Mouse (Mus musculus) ovary, adult 18-20 months (tissue): ENCODE data around the gene Vpreb3.
"Not testable (repeated sequence)": the region's sequence is repeated elsewhere in the genome, so short reads cannot be mapped to it uniquely, and the experiment has no call there.

ENCODE experiments used
- DNase-seq: peaks from one replicate; pipeline ENCODE4 v3.0.0; 2022; ENCODE audit warnings: low spot score, mixed read lengths

The Vpreb3 gene

DNA sequence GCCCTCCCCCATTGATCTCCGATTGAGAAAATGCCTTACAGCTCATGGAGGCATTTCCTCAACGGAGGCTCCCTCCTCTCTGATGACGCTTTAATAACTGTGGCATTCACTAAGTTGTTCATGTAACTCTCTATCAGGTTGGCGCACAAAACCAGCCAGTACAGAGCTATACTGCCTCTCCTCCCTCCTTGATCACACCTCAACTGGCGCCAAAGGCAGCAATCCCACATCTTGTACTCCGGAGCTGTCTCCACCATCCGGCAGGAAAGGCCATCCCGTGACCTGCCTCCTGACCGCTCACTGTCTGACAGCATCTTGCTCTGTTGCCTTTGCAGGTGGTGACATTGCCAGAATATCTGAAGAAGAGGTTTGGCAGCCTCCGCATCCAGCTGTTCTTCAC, 31.0 kb downstream of the Vpreb3 start:
- no peak for DNase-seq

DNA sequence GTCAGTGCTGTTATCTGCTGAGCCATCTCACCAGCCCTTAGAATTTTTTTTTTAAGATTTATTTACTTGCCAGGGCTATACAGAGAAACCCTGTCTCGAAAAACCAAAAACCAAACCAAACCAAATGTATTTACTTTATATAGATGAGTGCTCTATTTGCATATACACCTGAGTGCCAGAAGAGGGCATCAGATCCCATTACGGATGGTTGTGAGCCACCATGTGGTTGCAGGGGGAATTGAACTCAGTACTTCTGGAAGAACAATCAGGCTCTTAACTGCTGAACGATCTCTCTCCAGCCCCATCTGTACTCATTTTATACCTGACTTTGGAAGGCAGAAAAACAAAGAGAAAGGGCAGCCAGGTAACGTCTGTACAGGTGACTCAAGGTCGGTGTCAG, 32.4 kb downstream of the Vpreb3 start:
- no peak for DNase-seq

DNA sequence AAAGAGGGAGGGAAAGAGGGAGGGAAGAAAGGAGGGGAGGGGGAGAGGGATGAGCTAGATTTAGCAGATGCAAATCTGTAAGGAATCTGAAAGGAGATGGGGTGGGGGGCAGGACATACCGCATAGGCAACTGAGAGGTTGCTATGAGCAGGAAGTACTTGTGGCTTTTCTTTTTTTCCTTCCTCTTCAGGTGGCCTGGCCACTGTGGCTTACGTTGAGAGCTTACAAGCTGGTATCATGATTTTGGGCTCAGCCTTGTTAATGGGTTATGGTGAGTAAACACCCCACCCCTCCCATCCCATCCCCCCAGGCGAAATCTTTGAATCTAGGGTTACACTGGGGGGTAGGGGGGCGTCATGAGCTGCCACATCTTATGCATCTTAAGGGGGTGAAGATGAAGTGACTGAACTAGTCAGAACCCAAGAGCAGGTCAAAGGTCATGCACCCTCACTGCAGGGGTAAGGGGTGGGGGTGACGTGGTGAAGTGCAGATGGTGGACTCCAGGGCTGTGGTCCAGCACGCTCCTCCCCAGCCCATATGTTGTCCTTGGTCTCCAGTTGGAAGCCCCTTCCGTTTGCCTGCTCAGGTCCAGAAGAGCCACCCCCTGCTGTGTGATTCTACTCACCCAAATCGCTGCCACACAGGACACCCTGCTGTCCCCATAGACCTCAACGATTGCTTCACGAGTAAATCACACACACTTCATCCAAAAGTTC, 35.4 kb downstream of the Vpreb3 start:
- DNase-seq = no peak

DNA sequence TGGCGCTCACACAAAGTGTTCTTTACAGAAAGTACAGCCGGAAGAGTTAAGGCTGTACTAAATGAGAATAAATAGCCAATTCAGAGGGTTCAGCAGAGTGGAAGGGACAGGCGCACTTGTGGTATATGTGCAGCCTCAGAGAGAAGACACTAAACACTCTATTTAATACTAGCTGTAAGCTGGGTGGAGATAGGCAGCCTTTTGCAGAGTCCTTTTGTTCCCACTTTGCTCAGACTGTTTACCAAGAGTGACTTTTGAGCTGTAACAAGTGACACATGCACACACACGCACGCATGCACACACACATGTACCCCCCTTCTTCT, 35.9 kb downstream of the Vpreb3 start:
- no peak for DNase-seq

DNA sequence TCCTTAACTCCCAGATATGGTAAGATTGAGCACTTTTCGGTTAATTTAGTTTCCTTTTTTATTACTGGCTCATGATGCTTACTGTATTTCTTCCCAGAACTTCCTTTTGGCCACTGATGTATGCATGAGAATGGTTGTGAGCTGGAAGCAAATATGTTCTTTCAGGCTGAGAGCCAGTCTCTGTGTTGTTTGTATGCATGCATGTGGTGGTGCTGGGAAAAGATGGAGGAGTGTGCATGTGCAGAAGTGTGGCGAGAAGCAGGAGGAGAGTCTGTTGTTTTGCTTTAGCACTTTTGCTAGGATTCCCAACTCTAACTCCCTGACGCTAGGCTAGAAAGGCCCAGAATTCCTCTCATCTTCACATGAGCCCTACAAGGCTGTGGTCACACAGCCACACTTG, 36.6 kb downstream of the Vpreb3 start:
- DNase-seq = no peak

DNA sequence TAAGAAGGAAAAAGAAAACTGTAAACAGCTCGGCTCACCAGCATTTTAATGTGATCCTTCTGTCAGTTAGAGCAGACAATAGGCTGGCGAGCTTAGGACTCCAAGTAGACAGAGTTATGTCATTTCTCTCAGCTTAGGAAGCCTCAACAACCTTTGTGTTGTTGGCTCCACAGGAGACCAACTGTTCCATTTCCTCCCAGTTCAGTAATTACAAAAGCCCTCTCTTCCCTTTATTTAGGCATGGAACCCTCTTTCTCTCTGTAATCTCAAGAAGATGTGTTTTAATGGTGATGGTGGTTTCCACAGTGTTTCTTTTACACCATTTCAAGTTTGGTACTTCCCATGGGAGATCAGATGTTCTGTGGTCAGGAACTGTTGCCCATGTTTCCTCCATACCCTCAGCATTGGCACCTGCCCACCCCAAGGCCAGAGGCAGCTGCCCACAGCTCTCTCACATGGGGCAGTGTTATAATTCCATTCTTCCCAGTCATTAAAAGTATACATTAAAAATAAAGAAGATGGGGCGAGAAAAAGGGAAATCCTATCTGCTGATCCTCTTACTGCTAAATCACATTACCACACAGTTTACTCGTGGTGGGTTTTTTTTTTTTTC, 47.7 kb downstream of the Vpreb3 start:
- no peak for DNase-seq

DNA sequence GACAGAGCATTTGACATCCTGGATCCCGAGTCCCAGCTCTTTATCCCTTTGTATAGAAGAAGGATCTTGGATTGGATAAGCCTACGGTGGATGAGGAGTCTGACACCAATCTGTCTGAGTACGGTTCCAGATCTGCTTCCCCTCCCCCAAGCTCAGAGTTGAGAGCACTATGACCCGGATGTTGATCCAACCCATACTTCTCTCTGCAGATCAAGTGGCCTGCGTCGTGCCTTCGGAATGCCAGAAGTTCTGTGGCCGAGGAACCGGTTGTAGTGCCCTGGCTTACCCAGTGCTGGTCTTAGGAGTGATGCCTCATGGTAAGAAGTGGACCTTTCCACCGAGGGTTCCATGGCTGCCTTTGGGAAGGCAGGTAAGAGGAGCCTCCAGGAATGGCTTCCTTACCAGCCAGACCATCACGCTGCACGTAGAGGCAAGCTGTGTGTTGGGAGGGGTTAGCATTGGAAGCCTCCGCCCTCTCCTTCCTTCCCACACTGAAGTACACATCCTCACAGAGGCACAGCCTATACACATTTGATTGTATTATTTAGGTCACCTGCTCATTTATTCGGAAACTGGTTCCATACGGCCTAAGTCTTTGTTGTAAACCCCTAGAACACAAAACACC, 50.9 kb downstream of the Vpreb3 start:
- no peak for DNase-seq

DNA sequence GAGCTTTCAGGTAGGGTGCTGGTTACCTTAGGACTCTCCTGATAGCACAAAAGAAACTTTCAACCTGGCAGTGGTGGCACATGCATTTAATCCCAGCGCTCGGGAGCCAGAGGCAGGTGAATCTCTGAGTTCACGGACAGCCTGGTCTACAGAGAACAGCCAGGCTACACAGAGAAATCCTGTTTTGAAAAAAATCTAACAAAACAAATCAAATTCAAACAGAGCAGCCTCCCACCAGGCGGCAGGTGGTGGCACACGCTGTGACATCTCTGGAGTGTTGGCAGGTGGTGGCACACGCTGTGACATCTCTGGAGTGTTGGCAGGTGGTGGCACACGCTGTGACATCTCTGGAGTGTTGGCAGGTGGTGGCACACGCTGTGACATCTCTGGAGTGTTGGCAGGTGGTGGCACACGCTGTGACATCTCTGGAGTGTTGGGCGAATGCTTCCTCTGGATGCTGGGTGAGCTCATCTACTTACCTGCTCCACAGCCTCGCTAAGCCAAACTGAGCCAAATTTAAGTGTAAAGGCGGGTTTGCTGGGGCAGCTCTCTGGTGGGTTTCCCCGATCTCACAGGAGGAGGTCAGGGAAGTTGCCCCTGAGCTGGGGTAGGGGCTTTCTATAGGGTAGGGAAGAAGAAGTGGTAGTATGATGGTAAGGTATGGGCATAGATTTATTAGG, 51.8 kb downstream of the Vpreb3 start:
- not testable (repeated sequence) for DNase-seq

DNA sequence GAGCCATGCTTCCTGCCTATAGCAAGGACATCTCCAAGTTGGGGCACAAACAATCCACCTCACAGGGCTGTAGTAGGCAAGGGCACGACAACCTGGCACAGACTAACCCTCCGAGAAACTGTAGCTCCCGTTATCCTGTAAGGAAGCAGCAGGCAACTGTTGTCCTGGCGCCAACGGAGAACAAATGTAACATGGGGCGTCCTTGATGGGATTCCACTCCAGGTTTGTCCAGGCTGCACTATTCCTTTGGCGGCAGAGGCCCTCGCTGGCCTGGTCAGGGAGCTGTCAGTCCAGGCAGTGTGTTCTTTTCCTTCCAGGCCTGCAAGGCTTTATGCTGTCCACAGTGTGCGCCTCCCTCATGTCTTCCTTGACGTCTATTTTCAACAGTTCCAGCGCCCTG, 52.6 kb downstream of the Vpreb3 start:
- peak; percentile 11 for DNase-seq

DNA sequence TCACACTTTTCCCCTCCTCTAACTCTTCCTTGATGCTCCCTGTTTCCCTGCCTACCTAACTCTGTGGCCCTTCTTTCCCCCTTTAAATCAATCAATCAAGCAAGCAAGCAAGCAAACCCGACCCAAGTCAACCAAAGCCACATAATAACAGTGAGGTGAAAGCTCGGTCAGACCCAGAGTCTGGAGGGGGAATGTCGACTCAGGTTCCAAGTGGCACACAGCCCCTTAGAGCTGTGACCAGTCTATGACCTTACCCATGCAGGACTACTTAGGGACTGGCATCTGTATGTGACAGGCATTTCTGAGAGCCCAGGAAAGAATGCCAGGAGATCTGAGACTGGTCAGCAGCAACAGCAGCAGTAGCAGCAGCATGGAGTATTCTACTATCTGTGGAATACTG, 53.5 kb downstream of the Vpreb3 start:
- DNase-seq = no peak
